Mouse (Mus musculus) testis, adult 2 months (tissue): ENCODE measurements around the gene Nat9. TPM values are rescaled to one million over a fixed set of nuclear protein-coding genes. Genes with fewer than 3 reads are reported as not detected.
A peak's percentile ranks its signal among the peaks of the same experiment; 100 is the strongest.

Experiments
- H3K27ac ChIP-seq: fragments of 200-500 bp; 2 replicates; pipeline ENCODE4 v1.5.1; 2012; ENCODE audit warnings: low read depth, low read length; ENCODE audit not compliant: control insufficient read depth, insufficient read depth
- H3K27me3 ChIP-seq: fragments of 200-500 bp; 2 replicates; pipeline ENCODE4 v1.6.1; 2012; ENCODE audit warnings: mild to moderate bottlenecking, low read length, moderate library complexity; ENCODE audit not compliant: control insufficient read depth, insufficient read depth
- H3K36me3 ChIP-seq: fragments of 200-500 bp; 2 replicates; pipeline ENCODE4 v1.6.1; 2012; ENCODE audit warnings: mild to moderate bottlenecking, low read length; ENCODE audit not compliant: control insufficient read depth, insufficient read depth
- H3K4me1 ChIP-seq: fragments of 200-500 bp; 2 replicates; pipeline ENCODE4 v1.6.1; 2012; ENCODE audit warnings: low read length; ENCODE audit not compliant: control insufficient read depth, insufficient read depth
- H3K4me3 ChIP-seq: fragments of 200-500 bp; 2 replicates; pipeline ENCODE4 v1.5.1; 2012; ENCODE audit warnings: low read depth, mild to moderate bottlenecking, low read length, moderate library complexity, mixed read lengths; ENCODE audit not compliant: control insufficient read depth
- CTCF ChIP-seq: fragments of 200-500 bp; IDR thresholded peaks from 2 replicates; pipeline ENCODE4 v1.5.1; 2012; ENCODE audit warnings: low read depth, mild to moderate bottlenecking, inconsistent platforms, low read length, moderate library complexity; ENCODE audit not compliant: control insufficient read depth, insufficient read depth, insufficient replicate concordance
- POLR2A ChIP-seq: fragments of 200-500 bp; IDR thresholded peaks from 2 replicates; pipeline ENCODE4 v1.6.1; 2012; ENCODE audit warnings: low read depth, mild to moderate bottlenecking, inconsistent platforms, low read length, moderate library complexity; ENCODE audit not compliant: control insufficient read depth
- polyA plus RNA-seq: library from polyadenylated mRNA; depleted of rRNA; stranded (reverse); fragments of >200 nt; gene quantifications from 2 replicates; pipeline ENCODE4 v1.2.3, GENCODE M21; 2012; rRNA removed

Nat9 gene
- polyA plus RNA-seq = 106 and 118 TPM in 2 replicates

DNA sequence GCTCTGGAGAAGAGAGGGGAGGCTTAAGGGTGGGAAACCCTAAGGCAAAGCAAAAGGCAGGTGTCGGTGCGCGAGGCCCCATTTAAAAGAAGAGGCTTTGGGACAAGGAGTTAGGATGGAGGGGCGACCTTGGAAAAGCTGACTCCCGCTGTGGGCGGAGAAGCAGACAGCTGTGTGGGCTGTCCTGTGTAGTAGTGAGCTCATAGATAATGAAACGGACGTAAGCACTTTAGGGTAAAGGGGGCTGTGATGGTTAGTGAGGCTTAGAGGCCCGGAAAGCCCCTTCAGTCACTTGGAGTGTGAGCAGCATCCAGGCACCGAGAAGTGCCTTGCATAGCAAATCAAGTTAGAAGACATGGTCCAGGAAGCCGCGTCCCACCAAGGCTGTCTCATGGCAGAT, at the start of gene Nat9:
TSS of gene Nat9 (minus strand) at position 167 of the 400 bp plus-strand sequence.
- Histone ChIP-seq H3K27me3 (no peaks in the 10 kb centered on the region), H3K36me3 (no peaks in the 10 kb centered on the region; the same call in none of the 2 replicates), H3K4me3 (peak within 1 kb of the TSS; percentile 93), H3K27ac (peak within 1 kb of the TSS; percentile 68), H3K4me1 (peaks cover 7% of the 10 kb centered on the region)
- TF ChIP-seq CTCF = no peak
- no peak for TF ChIP-seq POLR2A

DNA sequence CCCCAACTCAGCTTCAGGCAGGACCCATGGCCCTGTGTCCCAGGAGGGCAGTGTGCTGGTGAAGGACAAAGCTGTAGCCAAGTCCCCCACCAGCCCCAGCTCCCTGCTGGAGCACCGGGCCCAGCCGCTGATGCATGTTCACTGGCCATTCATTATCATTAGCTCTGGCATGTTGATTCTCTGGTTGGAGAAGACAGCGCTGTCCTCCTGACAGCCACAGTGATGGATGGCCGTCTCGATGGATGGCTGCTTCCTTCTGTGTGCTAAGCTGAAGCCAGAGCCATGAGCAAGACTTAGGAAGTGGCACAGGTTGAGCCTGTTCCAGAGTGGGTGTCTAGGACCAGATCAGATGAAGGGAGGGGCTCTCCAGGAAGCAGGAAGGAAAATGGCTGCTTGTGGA, 48.9 kb upstream of the Nat9 start:
- no peak overlapping the region for H3K4me3 ChIP-seq
- no peak overlapping the region for H3K27ac ChIP-seq
- no peaks in the 10 kb centered on the region for H3K4me1 ChIP-seq
- TF ChIP-seq CTCF (no peak), POLR2A (no peak)
- no peaks in the 10 kb centered on the region for H3K36me3 ChIP-seq
- H3K27me3 ChIP-seq = no peaks in the 10 kb centered on the region

- no peaks in the 10 kb centered on the region for H3K36me3 ChIP-seq
- H3K4me3 ChIP-seq = no peak overlapping the region
- no peaks in the 10 kb centered on the region for H3K27me3 ChIP-seq
- TF ChIP-seq CTCF (no peak), POLR2A (no peak)
- no peaks in the 10 kb centered on the region for H3K4me1 ChIP-seq
- no peak overlapping the region for H3K27ac ChIP-seq
Measured at GRCm38 (mm10) chr11:115234320-115235044, 46.8 kb upstream of the Nat9 start.

GRCm38 (mm10) chr11:115233526-115234290, 46.0 kb upstream of the Nat9 start:
- no peak overlapping the region for H3K27ac ChIP-seq
- H3K27me3 ChIP-seq = no peaks in the 10 kb centered on the region
- no peaks in the 10 kb centered on the region for H3K36me3 ChIP-seq
- no peaks in the 10 kb centered on the region for H3K4me1 ChIP-seq
- TF ChIP-seq CTCF = no peak
- TF ChIP-seq POLR2A = no peak
- no peak overlapping the region for H3K4me3 ChIP-seq

- TF ChIP-seq POLR2A = no peak
- TF ChIP-seq CTCF = no peak
- Histone ChIP-seq H3K4me3 (no peak overlapping the region), H3K4me1 (no peaks in the 10 kb centered on the region), H3K27me3 (no peaks in the 10 kb centered on the region), H3K27ac (no peak overlapping the region), H3K36me3 (no peaks in the 10 kb centered on the region)
Measured at GRCm38 (mm10) chr11:115232889-115233288, 45.2 kb upstream of the Nat9 start.

GRCm38 (mm10) chr11:115231924-115232323, 44.3 kb upstream of the Nat9 start:
- Histone ChIP-seq H3K27ac (no peak overlapping the region), H3K27me3 (no peaks in the 10 kb centered on the region), H3K36me3 (no peaks in the 10 kb centered on the region), H3K4me3 (no peak overlapping the region), H3K4me1 (no peaks in the 10 kb centered on the region)
- TF ChIP-seq CTCF = no peak
- TF ChIP-seq POLR2A = no peak

DNA sequence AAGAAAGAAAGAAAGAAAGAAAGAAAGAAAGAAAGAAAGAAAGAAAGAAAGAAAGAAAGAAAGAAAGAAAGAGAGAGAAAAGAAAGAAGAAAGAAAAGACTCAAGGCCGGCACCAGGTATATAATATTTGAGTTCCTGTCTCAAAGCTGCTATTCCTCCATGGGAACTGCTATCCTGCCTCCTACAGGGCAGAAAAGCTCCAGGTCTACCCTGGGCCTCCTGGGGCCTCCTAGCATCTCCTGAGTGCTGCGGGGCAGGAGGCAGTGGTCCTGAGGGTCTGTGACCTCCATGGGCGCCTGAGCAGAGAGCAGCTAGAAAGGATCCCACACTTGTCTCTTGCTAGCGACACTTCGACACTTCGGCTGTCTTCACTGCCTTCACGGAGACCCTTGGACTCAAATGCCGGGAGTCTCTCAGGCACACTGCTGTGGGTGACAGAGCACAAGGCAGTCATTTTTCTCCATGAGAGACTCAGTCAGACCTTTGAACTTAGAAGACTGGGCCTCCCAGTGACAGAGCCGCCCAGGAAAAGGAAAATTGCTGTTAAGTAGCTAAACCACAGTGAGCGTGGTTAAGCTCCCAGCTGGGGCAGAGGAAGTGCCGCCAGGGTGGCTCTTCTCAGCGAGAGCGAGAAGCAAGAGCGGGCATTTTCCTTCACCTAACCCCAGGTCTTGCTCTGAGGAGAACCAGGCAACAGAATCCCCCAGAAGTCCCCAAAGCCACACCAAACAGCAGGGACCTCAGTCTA, 43.7 kb upstream of the Nat9 start:
- TF ChIP-seq POLR2A (no peak), CTCF (no peak)
- H3K27ac ChIP-seq = no peak overlapping the region
- no peaks in the 10 kb centered on the region for H3K4me1 ChIP-seq

More for the DNA sequence above, 43.7 kb upstream of the Nat9 start:
- H3K36me3 ChIP-seq = no peaks in the 10 kb centered on the region
- no peaks in the 10 kb centered on the region for H3K27me3 ChIP-seq
- no peak overlapping the region for H3K4me3 ChIP-seq
